Mouse (Mus musculus) CD4-positive helper T cell, adult 2 months (primary cell): ENCODE data around the gene Dhx35.
A peak's percentile ranks its signal among the peaks of the same experiment; 100 is the strongest.

Source experiments
- DNase-seq: peaks from one replicate; pipeline ENCODE4 v3.0.0-alpha.2; 2012; ENCODE audit warnings: low read depth, missing footprints, low spot score

Gene Dhx35

GRCm38 (mm10) chr2:158794494-158795004 lies at the start of gene Dhx35:
TSS of gene Dhx35 (plus strand) at chr2:158794807.
- DNase-seq, result peak; percentile 97

- peak; percentile 77 for DNase-seq
Measured at GRCm38 (mm10) chr2:158745049-158745482, 49.5 kb upstream of the Dhx35 start.

GRCm38 (mm10) chr2:158746164-158746563 lies 48.4 kb upstream of the Dhx35 start:
- DNase-seq, result no peak

GRCm38 (mm10) chr2:158749366-158749765 lies 45.2 kb upstream of the Dhx35 start:
- DNase-seq, result no peak

- DNase-seq, result no peak
Measured at GRCm38 (mm10) chr2:158760231-158760630, 34.4 kb upstream of the Dhx35 start.

- no peak for DNase-seq
Measured at GRCm38 (mm10) chr2:158762339-158762738, 32.3 kb upstream of the Dhx35 start.

- peak; percentile 95 for DNase-seq
Measured at GRCm38 (mm10) chr2:158767742-158768339, 26.8 kb upstream of the Dhx35 start, which contains the start of gene Fam83d. TSS of gene Fam83d (plus strand) at chr2:158768093.

- DNase-seq, result peak; percentile 72
Measured at GRCm38 (mm10) chr2:158768350-158768749, 26.3 kb upstream of the Dhx35 start.

GRCm38 (mm10) chr2:158768771-158769170 lies 25.8 kb upstream of the Dhx35 start:
- no peak for DNase-seq

- DNase-seq, result no peak
Measured at GRCm38 (mm10) chr2:158770126-158770757, 24.4 kb upstream of the Dhx35 start.

GRCm38 (mm10) chr2:158771066-158771763 lies 23.4 kb upstream of the Dhx35 start:
- DNase-seq, result peak; percentile 51

- DNase-seq, result no peak
Measured at GRCm38 (mm10) chr2:158772808-158773207, 21.8 kb upstream of the Dhx35 start.

- no peak for DNase-seq
Measured at GRCm38 (mm10) chr2:158774886-158775285, 19.7 kb upstream of the Dhx35 start.

- DNase-seq, result no peak
Measured at GRCm38 (mm10) chr2:158776716-158777115, 17.9 kb upstream of the Dhx35 start.

- peak; percentile 22 for DNase-seq
Measured at GRCm38 (mm10) chr2:158777490-158777889, 17.1 kb upstream of the Dhx35 start.

- no peak for DNase-seq
Measured at GRCm38 (mm10) chr2:158778349-158778748, 16.3 kb upstream of the Dhx35 start.

GRCm38 (mm10) chr2:158781126-158781525 lies 13.5 kb upstream of the Dhx35 start:
- DNase-seq, result no peak

- DNase-seq, result no peak
Measured at GRCm38 (mm10) chr2:158786927-158787795, 7.4 kb upstream of the Dhx35 start.

- DNase-seq, result no peak
Measured at GRCm38 (mm10) chr2:158795043-158795442, 436 bp downstream of the Dhx35 start.

GRCm38 (mm10) chr2:158795875-158796274 lies 1.3 kb downstream of the Dhx35 start:
- no peak for DNase-seq

GRCm38 (mm10) chr2:158799328-158799727 lies 4.7 kb downstream of the Dhx35 start:
- DNase-seq, result no peak
